Mouse (Mus musculus): ENCODE measurements at regions not wholly inside any gene's neighbourhood (a gene's known extent, or its start where the extent isn't known, plus 50 kb on each side); places are given as distances from the start of the nearest gene placed in this dataset.
A peak's percentile ranks its signal among the peaks of the same experiment; 100 is the strongest.
"Not testable (repeated sequence)": the region's sequence is repeated elsewhere in the genome, so short reads cannot be mapped to it uniquely, and the experiment has no call there.

DNA sequence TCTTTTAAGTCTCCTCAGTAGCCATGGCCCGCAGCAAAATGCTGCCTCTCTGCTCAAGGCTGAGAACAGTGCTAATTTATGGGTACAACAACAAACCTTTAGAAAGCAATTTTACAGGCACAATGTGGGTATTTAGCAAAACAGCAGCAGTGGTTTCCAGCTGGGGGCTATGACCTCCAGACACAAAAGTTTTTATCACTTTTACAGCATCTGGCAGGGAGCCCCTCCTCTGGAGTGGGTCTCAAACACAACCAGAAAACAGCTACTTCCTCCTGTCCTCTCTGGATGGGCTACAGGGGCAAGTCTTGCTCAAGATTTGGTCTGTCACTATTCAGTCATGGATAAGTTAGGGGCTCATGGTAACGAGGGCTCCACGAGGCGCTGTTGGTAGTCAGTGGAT lies 137.1 kb upstream of the Trpc7 start:
- H3K27ac ChIP-seq (ENCODE audit: low read depth, low read length) = no peak overlapping the region
- no peak for DNase-seq (ENCODE audit: low spot score, missing footprints)
- no peak for ATAC-seq (ENCODE audit: low FRiP score)

DNA sequence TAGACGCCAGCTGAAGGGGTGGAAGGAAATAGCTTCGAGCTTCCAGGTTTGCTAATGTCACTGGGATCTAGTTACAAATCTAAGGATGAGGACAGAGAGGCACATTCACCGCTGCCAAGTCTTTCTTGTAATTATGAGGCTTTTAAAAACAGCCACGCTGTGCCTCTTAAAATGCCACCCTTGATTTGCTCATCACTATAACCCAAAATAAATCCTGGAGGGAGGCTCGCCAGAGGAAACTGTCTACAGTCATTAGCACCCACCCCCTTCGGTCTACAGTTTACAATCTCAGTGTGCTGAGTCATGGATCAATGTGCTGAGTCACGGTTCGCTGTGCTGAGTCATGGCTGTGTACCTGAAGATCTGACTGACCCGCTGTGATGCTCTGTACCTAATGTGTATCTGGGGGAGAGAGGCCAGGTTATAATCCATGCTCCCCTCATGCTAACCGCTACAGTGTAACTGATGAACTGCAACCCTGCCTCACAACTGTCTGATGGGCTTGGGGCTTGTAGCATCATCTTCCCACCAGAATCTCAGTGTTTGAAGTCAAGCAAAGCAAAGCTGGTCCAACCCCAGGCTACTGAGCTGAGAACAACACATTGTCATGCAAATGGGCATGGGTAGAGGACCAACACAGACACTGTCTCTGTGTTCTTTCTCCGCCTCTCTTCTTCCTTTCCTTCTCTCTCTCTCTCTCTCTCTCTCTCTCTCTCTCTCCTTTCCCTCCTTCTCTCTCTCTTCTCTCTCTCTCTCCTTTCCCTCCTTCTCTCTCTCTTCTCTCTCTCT lies 122.0 kb upstream of the Trpc7 start:
- WGBS = 81% methylated on average over 11 of the region's 11 CpGs
- no peaks in the 10 kb centered on the region for H3K9me3 ChIP-seq (ENCODE audit: control insufficient read depth, low read length)
- no peak overlapping the region for H3K4me3 ChIP-seq (ENCODE audit: low read depth, low read length)
- no peaks in the 10 kb centered on the region; the same call in 1 of the 2 replicates for H3K4me1 ChIP-seq (ENCODE audit: control insufficient read depth, insufficient read depth, low read length)
- no peaks in the 10 kb centered on the region for H3K36me3 ChIP-seq (ENCODE audit: control insufficient read depth, insufficient read depth, low read length)
- H3K27me3 ChIP-seq (ENCODE audit: control insufficient read depth, insufficient read depth, low read length) = no peaks in the 10 kb centered on the region
- H3K4me2 ChIP-seq = no peak overlapping the region
- DNase-seq (ENCODE audit: low spot score, missing footprints) = no peak
- no peak overlapping the region for H3K9ac ChIP-seq (ENCODE audit: low read length)
- H3K27ac ChIP-seq (ENCODE audit: low read depth, low read length) = no peak overlapping the region
- no peak for ATAC-seq (ENCODE audit: low FRiP score)

More for the DNA sequence above, 137.1 kb upstream of the Trpc7 start:
- WGBS = 79% methylated on average over 4 of the region's 4 CpGs
- no peak overlapping the region for H3K4me2 ChIP-seq
- H3K9ac ChIP-seq (ENCODE audit: low read length) = no peak overlapping the region
- no peaks in the 10 kb centered on the region for H3K9me3 ChIP-seq (ENCODE audit: control insufficient read depth, low read length)
- no peaks in the 10 kb centered on the region for H3K27me3 ChIP-seq (ENCODE audit: control insufficient read depth, insufficient read depth, low read length)
- no peak overlapping the region for H3K4me3 ChIP-seq (ENCODE audit: low read depth, low read length)
- H3K36me3 ChIP-seq (ENCODE audit: control insufficient read depth, insufficient read depth, low read length) = no peaks in the 10 kb centered on the region
- no peaks in the 10 kb centered on the region for H3K4me1 ChIP-seq (ENCODE audit: control insufficient read depth, insufficient read depth, low read length)

DNA sequence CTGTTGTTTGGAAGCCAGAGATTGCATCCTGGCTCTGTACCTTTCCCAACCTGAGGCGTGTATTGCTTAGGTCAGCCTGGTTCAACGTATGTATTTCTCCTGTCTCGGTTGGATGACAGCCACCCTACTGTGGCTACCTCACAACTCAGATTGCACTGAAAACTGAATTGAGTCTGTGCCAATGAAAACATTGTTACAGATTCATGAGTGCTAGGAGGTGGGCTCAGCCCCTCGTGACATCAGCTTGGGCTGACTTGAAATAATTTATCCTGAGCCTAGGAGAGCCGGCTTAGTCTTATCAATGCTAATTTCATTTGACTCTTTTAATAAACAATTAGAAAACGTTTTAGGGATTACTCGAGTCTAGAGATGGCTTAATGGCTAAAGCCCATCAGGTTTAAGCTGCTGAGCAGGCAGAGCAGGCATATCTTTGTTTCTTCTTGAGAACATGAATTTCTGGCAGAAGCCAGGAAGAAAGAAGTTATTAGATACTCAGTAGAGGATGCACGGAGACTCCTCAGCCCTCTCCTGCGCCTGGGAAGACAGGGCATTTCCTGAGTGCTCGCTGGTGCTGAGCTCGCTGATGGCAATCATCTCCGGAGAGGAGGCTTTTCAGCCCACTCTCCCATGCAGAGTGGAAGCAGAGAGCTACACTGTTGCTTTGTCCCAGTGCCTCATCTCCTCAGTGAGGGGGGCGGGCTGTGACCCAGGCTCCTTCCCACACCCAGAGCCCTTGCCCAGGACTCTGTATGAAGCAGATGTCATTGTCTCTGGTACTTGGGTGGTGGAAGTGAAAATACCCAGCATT lies 120.9 kb upstream of the Trpc7 start:
- no peak overlapping the region for H3K27ac ChIP-seq (ENCODE audit: low read depth, low read length)
- 58% methylated on average over 13 of the region's 13 CpGs for WGBS
- H3K9ac ChIP-seq (ENCODE audit: low read length) = no peak overlapping the region
- no peaks in the 10 kb centered on the region; the same call in 1 of the 2 replicates for H3K4me1 ChIP-seq (ENCODE audit: control insufficient read depth, insufficient read depth, low read length)
- H3K36me3 ChIP-seq (ENCODE audit: control insufficient read depth, insufficient read depth, low read length) = no peaks in the 10 kb centered on the region
- H3K9me3 ChIP-seq (ENCODE audit: control insufficient read depth, low read length) = no peaks in the 10 kb centered on the region
- peak; percentile 79 for DNase-seq (ENCODE audit: low spot score, missing footprints)
- H3K4me2 ChIP-seq = no peak overlapping the region
- H3K27me3 ChIP-seq (ENCODE audit: control insufficient read depth, insufficient read depth, low read length) = no peaks in the 10 kb centered on the region
- no peak overlapping the region for H3K4me3 ChIP-seq (ENCODE audit: low read depth, low read length)
- ATAC-seq (ENCODE audit: low FRiP score) = no peak

DNA sequence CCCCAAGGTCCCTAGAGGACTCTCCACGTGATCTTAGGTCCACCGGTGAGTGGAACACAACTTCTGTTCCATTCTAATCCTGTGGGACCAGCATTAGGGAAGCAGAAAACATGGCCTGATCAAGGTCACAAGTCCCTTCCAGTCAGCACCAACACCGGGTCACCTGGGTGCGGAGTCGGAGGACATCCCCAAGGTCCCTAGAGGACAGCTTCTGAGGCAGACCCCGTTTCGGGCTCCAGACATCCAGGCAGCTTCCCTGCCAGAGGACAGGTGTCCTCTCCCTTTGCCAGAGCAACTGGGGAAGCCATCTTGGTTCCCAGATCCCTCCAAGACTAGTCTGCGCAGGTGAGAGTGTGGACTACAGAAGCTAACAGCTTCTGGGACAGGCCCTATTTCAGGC lies 111.4 kb upstream of the Trpc7 start:
- not testable (repeated sequence) for DNase-seq (ENCODE audit: low spot score, missing footprints)

DNA sequence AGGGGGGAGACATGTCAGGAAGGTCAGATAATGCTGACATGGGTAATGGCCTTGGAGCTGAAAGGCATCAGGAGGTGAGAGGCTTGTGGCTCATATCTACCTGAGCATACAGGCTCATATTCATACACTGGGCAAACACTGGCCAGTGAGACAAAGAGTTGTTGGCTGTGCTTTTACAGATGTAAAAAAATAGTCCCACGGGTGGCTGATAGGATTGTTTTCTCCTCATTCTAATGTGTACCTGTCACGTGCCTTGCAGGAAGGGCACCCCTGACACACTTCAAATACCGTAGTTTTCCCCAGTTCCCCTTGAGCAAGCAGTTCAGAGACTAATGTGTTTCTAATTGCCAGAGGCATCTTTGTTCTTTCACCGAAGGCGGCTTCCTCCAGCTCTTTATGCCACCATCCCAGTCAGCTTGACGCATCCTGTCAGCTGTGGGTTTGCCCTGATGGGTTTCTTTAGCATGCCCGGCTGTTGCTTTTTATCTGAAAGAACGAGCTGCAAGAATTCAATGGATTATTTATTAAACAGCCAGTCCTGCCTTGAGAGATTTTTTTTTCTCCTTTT lies 107.9 kb upstream of the Trpc7 start:
- no peaks in the 10 kb centered on the region for H3K4me1 ChIP-seq (ENCODE audit: control insufficient read depth, insufficient read depth, low read length)
- H3K9ac ChIP-seq (ENCODE audit: low read length) = no peak overlapping the region
- no peak overlapping the region for H3K4me2 ChIP-seq
- no peaks in the 10 kb centered on the region for H3K36me3 ChIP-seq (ENCODE audit: control insufficient read depth, insufficient read depth, low read length)
- DNase-seq (ENCODE audit: low spot score, missing footprints) (peak; percentile 26), ATAC-seq (ENCODE audit: low FRiP score) (no peak)
- H3K27ac ChIP-seq (ENCODE audit: low read depth, low read length) = no peak overlapping the region
- H3K9me3 ChIP-seq (ENCODE audit: control insufficient read depth, low read length) = no peaks in the 10 kb centered on the region
- H3K4me3 ChIP-seq (ENCODE audit: low read depth, low read length) = no peak overlapping the region
- WGBS = 57% methylated on average over 8 of the region's 8 CpGs
- no peaks in the 10 kb centered on the region for H3K27me3 ChIP-seq (ENCODE audit: control insufficient read depth, insufficient read depth, low read length)

More for the DNA sequence above, 111.4 kb upstream of the Trpc7 start:
- not testable (repeated sequence) for H3K27ac ChIP-seq (ENCODE audit: low read depth, low read length); ATAC-seq (ENCODE audit: low FRiP score); H3K36me3 ChIP-seq (ENCODE audit: control insufficient read depth, insufficient read depth, low read length); H3K4me2 ChIP-seq; H3K4me3 ChIP-seq (ENCODE audit: low read depth, low read length); H3K4me1 ChIP-seq (ENCODE audit: control insufficient read depth, insufficient read depth, low read length); H3K9ac ChIP-seq (ENCODE audit: low read length); H3K9me3 ChIP-seq (ENCODE audit: control insufficient read depth, low read length); H3K27me3 ChIP-seq (ENCODE audit: control insufficient read depth, insufficient read depth, low read length)
- WGBS = 97% methylated on average over 8 of the region's 8 CpGs

DNA sequence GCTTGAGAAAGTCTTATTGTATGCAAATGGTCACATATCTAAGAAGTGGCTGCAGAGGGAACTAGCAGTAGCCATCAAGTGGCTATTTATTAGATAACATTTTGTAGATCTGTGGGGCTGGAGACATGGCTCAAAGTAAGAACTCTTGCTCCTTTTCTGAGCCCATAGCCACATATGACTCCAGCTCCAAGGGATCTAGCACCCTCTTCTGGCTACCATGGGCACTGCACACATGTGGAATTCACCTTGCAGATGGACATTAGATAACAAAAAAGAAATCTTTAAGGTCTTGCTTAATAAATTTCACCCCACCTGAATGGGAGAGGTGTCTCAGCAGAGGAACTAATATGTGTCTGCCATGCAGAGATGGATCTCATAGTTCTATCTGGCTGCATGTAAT lies 96.2 kb upstream of the Trpc7 start:
- ATAC-seq (ENCODE audit: low FRiP score) = no peak
- H3K4me2 ChIP-seq = no peak overlapping the region
- H3K27ac ChIP-seq (ENCODE audit: low read depth, low read length) = no peak overlapping the region
- no peaks in the 10 kb centered on the region for H3K36me3 ChIP-seq (ENCODE audit: control insufficient read depth, insufficient read depth, low read length)
- peak; percentile 86 for DNase-seq (ENCODE audit: low spot score, missing footprints)
- H3K9ac ChIP-seq (ENCODE audit: low read length) = no peak overlapping the region
- no peak overlapping the region for H3K4me3 ChIP-seq (ENCODE audit: low read depth, low read length)
- no peaks in the 10 kb centered on the region for H3K4me1 ChIP-seq (ENCODE audit: control insufficient read depth, insufficient read depth, low read length)
- H3K9me3 ChIP-seq (ENCODE audit: control insufficient read depth, low read length) = no peaks in the 10 kb centered on the region
- no peaks in the 10 kb centered on the region for H3K27me3 ChIP-seq (ENCODE audit: control insufficient read depth, insufficient read depth, low read length)

DNA sequence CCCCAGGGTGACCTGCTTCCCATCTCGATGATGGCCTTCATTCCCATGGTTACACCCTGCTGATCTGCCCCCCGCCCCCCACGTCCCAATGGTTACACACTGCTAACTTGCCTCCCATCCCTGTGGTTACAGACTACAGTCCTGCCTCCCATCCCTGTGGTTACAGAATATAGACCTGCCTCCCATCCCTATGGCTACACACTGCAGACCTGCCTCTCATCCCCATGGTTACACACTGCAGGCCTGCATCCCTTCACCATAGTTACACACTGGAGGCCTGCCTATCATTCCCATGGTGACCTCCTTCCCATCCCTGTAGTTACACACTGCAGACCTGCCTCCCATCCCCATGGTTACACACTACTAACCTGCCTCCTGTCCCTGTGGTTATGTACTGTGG lies 78.3 kb upstream of the Trpc7 start:
- Histone ChIP-seq H3K4me3 (ENCODE audit: low read depth, low read length) (no peak overlapping the region), H3K36me3 (ENCODE audit: control insufficient read depth, insufficient read depth, low read length) (no peaks in the 10 kb centered on the region), H3K9ac (ENCODE audit: low read length) (no peak overlapping the region), H3K4me2 (no peak overlapping the region), H3K9me3 (ENCODE audit: control insufficient read depth, low read length) (no peaks in the 10 kb centered on the region), H3K27ac (ENCODE audit: low read depth, low read length) (no peak overlapping the region), H3K27me3 (ENCODE audit: control insufficient read depth, insufficient read depth, low read length) (no peaks in the 10 kb centered on the region), H3K4me1 (ENCODE audit: control insufficient read depth, insufficient read depth, low read length) (no peaks in the 10 kb centered on the region)
- ATAC-seq (ENCODE audit: low FRiP score) (no peak), DNase-seq (ENCODE audit: low spot score, missing footprints) (no peak)
- WGBS = 75% methylated on average over 3 of the region's 3 CpGs

DNA sequence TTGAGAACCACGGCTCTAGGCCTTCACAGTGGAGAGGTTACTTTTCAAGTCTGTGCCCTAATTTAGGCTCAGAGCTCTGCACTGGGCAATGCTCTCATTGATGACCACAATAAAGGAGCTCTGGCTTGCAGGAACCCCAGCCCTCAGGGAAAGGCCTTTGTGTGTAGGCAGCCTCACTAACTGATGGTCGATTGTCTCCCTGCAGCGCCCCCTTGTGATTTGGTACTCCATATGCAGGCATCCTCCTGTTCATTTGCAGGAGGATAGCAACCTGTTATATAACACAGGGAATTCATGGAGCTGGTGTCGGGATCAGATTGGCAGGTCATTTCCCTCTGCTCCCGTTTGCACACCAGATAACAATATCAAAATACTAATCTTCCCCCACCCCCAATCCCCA lies 59.6 kb upstream of the Trpc7 start:
- DNase-seq (ENCODE audit: low spot score, missing footprints) = no peak
- 43% methylated on average over 5 of the region's 5 CpGs for WGBS
- H3K4me1 ChIP-seq (ENCODE audit: control insufficient read depth, insufficient read depth, low read length) = no peaks in the 10 kb centered on the region

DNA sequence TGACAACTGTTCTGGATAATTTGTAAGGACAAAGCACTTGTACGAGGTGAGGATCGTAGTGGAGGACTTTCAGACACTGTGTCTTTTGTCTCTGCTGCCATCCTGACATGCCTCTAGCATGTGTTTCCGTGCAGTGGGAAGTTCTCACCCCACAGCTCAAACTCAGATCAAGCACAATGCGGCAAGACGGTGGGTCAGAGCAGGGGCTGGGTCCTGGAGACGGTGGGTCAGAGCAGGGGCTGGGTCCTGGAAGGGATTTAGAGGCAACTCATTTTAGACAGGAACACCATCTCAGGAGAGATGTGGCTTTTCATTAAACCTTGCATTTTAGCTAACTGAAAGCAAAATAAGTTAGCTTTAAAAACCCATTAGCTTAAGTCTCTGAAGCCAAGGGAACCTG lies 52.3 kb upstream of the Trpc7 start:
- H3K27ac ChIP-seq (ENCODE audit: low read depth, low read length) = no peak overlapping the region
- no peak overlapping the region for H3K4me3 ChIP-seq (ENCODE audit: low read depth, low read length)
- WGBS = 86% methylated on average over 6 of the region's 6 CpGs
- no peaks in the 10 kb centered on the region for H3K4me1 ChIP-seq (ENCODE audit: control insufficient read depth, insufficient read depth, low read length)
- no peaks in the 10 kb centered on the region for H3K27me3 ChIP-seq (ENCODE audit: control insufficient read depth, insufficient read depth, low read length)
- H3K36me3 ChIP-seq (ENCODE audit: control insufficient read depth, insufficient read depth, low read length) = no peaks in the 10 kb centered on the region
- H3K9ac ChIP-seq (ENCODE audit: low read length) = no peak overlapping the region
- no peak overlapping the region for H3K4me2 ChIP-seq
- ATAC-seq (ENCODE audit: low FRiP score) = no peak
- no peaks in the 10 kb centered on the region for H3K9me3 ChIP-seq (ENCODE audit: control insufficient read depth, low read length)
- no peak for DNase-seq (ENCODE audit: low spot score, missing footprints)

More for the DNA sequence above, 59.6 kb upstream of the Trpc7 start:
- no peak for ATAC-seq (ENCODE audit: low FRiP score)
- H3K9ac ChIP-seq (ENCODE audit: low read length) = no peak overlapping the region
- no peaks in the 10 kb centered on the region for H3K27me3 ChIP-seq (ENCODE audit: control insufficient read depth, insufficient read depth, low read length)
- no peak overlapping the region for H3K27ac ChIP-seq (ENCODE audit: low read depth, low read length)
- no peak overlapping the region for H3K4me2 ChIP-seq
- H3K4me3 ChIP-seq (ENCODE audit: low read depth, low read length) = no peak overlapping the region
- H3K36me3 ChIP-seq (ENCODE audit: control insufficient read depth, insufficient read depth, low read length) = no peaks in the 10 kb centered on the region
- no peaks in the 10 kb centered on the region for H3K9me3 ChIP-seq (ENCODE audit: control insufficient read depth, low read length)

Data from midbrain, embryonic 11.5 days (tissue).